Mouse (Mus musculus) liver, adult 2 months (tissue): ENCODE measurements around the gene Atp6v0b. TPM values are rescaled to one million over a fixed set of nuclear protein-coding genes. Genes with fewer than 3 reads are reported as not detected.

Experiments
- DNase-seq: peaks from one replicate; pipeline ENCODE4 v3.0.0-alpha.2; 2011; ENCODE audit warnings: low read depth, low spot score; ENCODE audit errors: extremely low read depth
- H3K27ac ChIP-seq: fragments of 200-500 bp; replicated peaks from 2 replicates; pipeline ENCODE4 v1.5.1; 2012; ENCODE audit warnings: low read depth, mild to moderate bottlenecking, control low read depth, inconsistent platforms, low read length; ENCODE audit not compliant: insufficient read depth
- H3K27me3 ChIP-seq: fragments of 200-500 bp; 2 replicates; pipeline ENCODE4 v1.6.1; 2012; ENCODE audit warnings: mild to moderate bottlenecking, moderate library complexity, low read length, inconsistent platforms; ENCODE audit not compliant: control insufficient read depth, insufficient read depth
- H3K36me3 ChIP-seq: fragments of 200-500 bp; 2 replicates; pipeline ENCODE4 v1.6.1; 2012; ENCODE audit warnings: low read length, inconsistent platforms; ENCODE audit not compliant: control insufficient read depth, insufficient read depth
- H3K4me1 ChIP-seq: fragments of 200-500 bp; 2 replicates; pipeline ENCODE4 v1.6.1; 2011; ENCODE audit warnings: low read length; ENCODE audit not compliant: control insufficient read depth, insufficient read depth
- H3K4me3 ChIP-seq: fragments of 200-500 bp; 2 replicates; pipeline ENCODE4 v1.5.1; 2011; ENCODE audit warnings: low read depth, mild to moderate bottlenecking, control low read depth, low read length, moderate library complexity; ENCODE audit not compliant: insufficient read depth
- H3K79me2 ChIP-seq: fragments of 200-500 bp; 2 replicates; pipeline ENCODE4 v1.6.1; 2012; ENCODE audit warnings: inconsistent platforms, mild to moderate bottlenecking, low read length, moderate library complexity; ENCODE audit not compliant: control insufficient read depth, insufficient read depth
- H3K9ac ChIP-seq: fragments of 200-500 bp; 2 replicates; pipeline ENCODE4 v1.6.1; 2012; ENCODE audit warnings: low read depth, mild to moderate bottlenecking, control low read depth, inconsistent platforms, low read length
- CTCF ChIP-seq: fragments of 200-500 bp; IDR thresholded peaks from 2 replicates; pipeline ENCODE4 v1.5.1; 2011; ENCODE audit warnings: low read depth, low read length, control low read depth
- POLR2A ChIP-seq: fragments of 200-500 bp; IDR thresholded peaks from 2 replicates; pipeline ENCODE4 v1.6.1; 2011; ENCODE audit warnings: low read length, control low read depth; ENCODE audit not compliant: insufficient read depth; ENCODE audit errors: extremely low read depth
- WGBS: fragments of 180-500 bp; shearing (Covaris S2); methylation state at CpG from one replicate; pipeline ENCODE4 v1.1.7; 2018; 5-methylcytosine and 5-hydroxymethylcytosine counted together
- polyA plus RNA-seq: library from polyadenylated mRNA; depleted of rRNA; stranded (reverse); fragments of >200 nt; gene quantifications from 2 replicates; pipeline ENCODE4 v1.2.3, GENCODE M21; 2012
- total RNA-seq: library from RNA; depleted of rRNA; stranded (reverse); fragments of >200 nt; gene quantifications from 2 replicates; pipeline ENCODE4 v1.2.3, GENCODE M21; 2014

Atp6v0b gene
- total and polyA plus RNA-seq, 2 experiments, result 124 to 244 TPM

DNA sequence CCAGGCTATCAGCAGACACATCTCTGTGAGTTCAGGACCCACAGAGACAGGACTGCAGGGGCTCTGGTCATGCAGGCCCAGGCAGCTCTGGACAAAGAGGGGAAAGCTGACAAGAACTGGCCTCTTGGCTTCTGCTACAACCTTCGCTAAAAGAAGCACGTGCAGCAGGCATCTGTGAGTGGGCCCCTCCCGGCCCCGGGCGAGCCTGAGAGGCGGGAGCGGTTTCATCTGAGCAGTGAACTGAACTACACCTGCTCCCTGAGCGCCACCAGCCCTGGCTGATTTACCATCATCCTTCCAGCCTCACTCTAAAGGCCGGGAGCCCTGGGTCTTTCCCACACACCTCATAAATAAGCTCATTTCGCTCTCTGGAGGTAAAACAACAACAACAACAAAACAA lies 8.8 kb downstream of the Atp6v0b start:
- TF ChIP-seq POLR2A (no peak), CTCF (no peak)
- Histone ChIP-seq H3K4me1 (no peaks in the 10 kb centered on the region), H3K79me2 (no peaks in the 10 kb centered on the region), H3K4me3 (no peak overlapping the region), H3K27me3 (no peaks in the 10 kb centered on the region), H3K27ac (no peak overlapping the region), H3K36me3 (no peaks in the 10 kb centered on the region), H3K9ac (no peak overlapping the region)
- WGBS, result 80% methylated on average over 10 of the region's 10 CpGs
- DNase-seq, result no peak

- no peak for DNase-seq
- no peak overlapping the region for H3K9ac ChIP-seq
- H3K4me3 ChIP-seq, result no peak overlapping the region
- H3K36me3 ChIP-seq, result no peaks in the 10 kb centered on the region
- no peaks in the 10 kb centered on the region for H3K79me2 ChIP-seq
- no peaks in the 10 kb centered on the region for H3K4me1 ChIP-seq
- H3K27me3 ChIP-seq, result no peaks in the 10 kb centered on the region
- TF ChIP-seq POLR2A (no peak), CTCF (no peak)
- H3K27ac ChIP-seq, result no peak overlapping the region
- WGBS, result 94% methylated on average over 9 of the region's 9 CpGs
Measured at GRCm38 (mm10) chr4:117873615-117874014, 13.5 kb downstream of the Atp6v0b start.

DNA sequence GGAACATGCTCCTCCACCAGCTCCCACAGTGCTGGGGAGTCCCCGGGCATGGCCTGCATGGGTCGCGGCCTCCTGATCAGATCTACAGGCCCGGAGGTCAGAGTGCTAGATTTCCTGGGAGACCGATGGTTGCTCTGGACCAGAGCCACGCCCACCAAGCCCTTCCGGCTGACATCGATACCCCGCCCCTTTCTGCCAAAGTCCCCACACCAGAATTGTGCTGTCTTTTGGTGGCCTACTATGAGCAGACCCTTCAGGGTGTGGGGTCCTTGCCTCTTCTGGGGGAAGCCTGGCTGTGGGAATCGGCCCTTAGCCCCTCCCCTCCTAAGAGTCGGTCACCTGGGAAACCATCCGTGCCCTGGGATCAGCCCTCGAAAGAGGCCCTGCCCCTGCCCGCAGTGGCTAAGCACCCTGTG lies 14.7 kb downstream of the Atp6v0b start, which contains the start of gene Ccdc24:
Ccdc24 (minus strand) TSS at position 87 of the 416 bp plus-strand sequence.
- Histone ChIP-seq H3K79me2 (no peaks in the 10 kb centered on the region), H3K27ac (no peak within 1 kb of the TSS), H3K9ac (no peak within 1 kb of the TSS), H3K4me3 (no peak within 1 kb of the TSS), H3K36me3 (no peaks in the 10 kb centered on the region), H3K4me1 (no peaks in the 10 kb centered on the region), H3K27me3 (no peaks in the 10 kb centered on the region)
- WGBS, result 10% methylated on average over 14 of the region's 14 CpGs
- DNase-seq, result peak; percentile 35
- no peak for TF ChIP-seq CTCF
- no peak for TF ChIP-seq POLR2A

DNA sequence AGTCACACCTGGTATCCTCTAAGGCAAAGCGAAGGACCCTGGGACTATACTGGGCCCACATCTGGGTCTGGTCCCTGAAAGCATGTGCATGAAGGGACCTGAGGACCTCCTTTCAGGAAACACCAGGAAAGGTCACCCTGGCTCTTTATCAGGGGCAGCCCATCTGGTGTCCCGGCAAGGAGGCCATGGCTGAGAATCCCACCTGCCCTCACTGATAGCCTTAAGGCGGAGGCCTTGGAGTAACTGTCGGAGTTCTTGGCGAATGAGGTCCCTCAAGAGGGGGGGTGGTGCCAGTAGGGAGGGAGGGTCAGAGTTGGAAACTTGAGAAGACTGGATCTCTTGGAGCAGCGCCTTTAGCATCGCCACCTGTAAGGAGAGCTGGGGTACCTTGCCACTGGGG lies 15.3 kb downstream of the Atp6v0b start:
- no peak for DNase-seq
- Histone ChIP-seq H3K9ac (no peak overlapping the region), H3K4me3 (no peak overlapping the region), H3K36me3 (no peaks in the 10 kb centered on the region), H3K27ac (no peak overlapping the region), H3K79me2 (no peaks in the 10 kb centered on the region), H3K4me1 (no peaks in the 10 kb centered on the region), H3K27me3 (no peaks in the 10 kb centered on the region)
- 84% methylated on average over 7 of the region's 7 CpGs for WGBS
- TF ChIP-seq CTCF (no peak), POLR2A (no peak)

- TF ChIP-seq CTCF (no peak), POLR2A (no peak)
- H3K27ac ChIP-seq, result no peak overlapping the region
- H3K4me1 ChIP-seq, result no peaks in the 10 kb centered on the region
- WGBS, result 56% methylated on average over 1 of the region's 1 CpGs
- no peak overlapping the region for H3K4me3 ChIP-seq
- no peaks in the 10 kb centered on the region for H3K36me3 ChIP-seq
- no peak overlapping the region for H3K9ac ChIP-seq
- no peaks in the 10 kb centered on the region for H3K79me2 ChIP-seq
- no peak for DNase-seq
- no peaks in the 10 kb centered on the region for H3K27me3 ChIP-seq
Measured at GRCm38 (mm10) chr4:117870437-117870836, 16.7 kb downstream of the Atp6v0b start.

GRCm38 (mm10) chr4:117869317-117869716 lies 17.8 kb downstream of the Atp6v0b start:
- 81% methylated on average over 9 of the region's 9 CpGs for whole genome bisulfite sequencing
- H3K36me3 ChIP-seq, result no peaks in the 10 kb centered on the region
- no peak for TF ChIP-seq CTCF
- TF ChIP-seq POLR2A, result no peak
- no peak overlapping the region for H3K4me3 ChIP-seq
- no peaks in the 10 kb centered on the region for H3K79me2 ChIP-seq
- no peaks in the 10 kb centered on the region for H3K4me1 ChIP-seq
- DNase-seq, result no peak
- H3K27me3 ChIP-seq, result no peaks in the 10 kb centered on the region
- H3K9ac ChIP-seq, result no peak overlapping the region
- H3K27ac ChIP-seq, result no peak overlapping the region
